In genomic region chr12:21511043-21511665, GRCm38 (mm10) we compare ENCODE assay signal across 10 mouse cellular contexts.
DNase-seq lines count a peak whose midpoint lies in the region; ATAC-seq lines count a peak whose summit lies in the region.
"Had no signal": no experiment of that assay in that cellular context is flagged by ENCODE, and none has a peak within 500 bp of the region (broad histone marks: within the 10 kb centered on the region; RNA-seq: fewer than 3 reads in every experiment).

No protein-coding gene starts in this region.

- 50% methylated on average over 8 of the region's 8 CpGs for WGBS in midbrain, embryonic 16.5 days

- peak; percentile 82 for ATAC-seq in midbrain, embryonic 16.5 days

- no peak overlapping the region for H3K9ac ChIP-seq in midbrain, embryonic 16.5 days (ENCODE audit: low read depth, low read length)

- H3K9me3 ChIP-seq in midbrain, embryonic 16.5 days (replicated peaks; ENCODE audit: control insufficient read depth, low read length, poor library complexity, severe bottlenecking) = no peaks in the 10 kb centered on the region

- DNase-seq in retina, postnatal 1 day = peak; percentile 44
- DNase-seq in retina, embryonic 14.5 days (ENCODE audit: low spot score) = no peak
- peak; percentile 43 to 54 for DNase-seq in layer of hippocampus, postnatal 10 days (ENCODE audit: low spot score in 2 of 2)
- no peak for DNase-seq in spleen, adult 12 weeks (ENCODE audit: low spot score)
- DNase-seq in heart, postnatal 36 days = no peak
- DNase-seq in lung, postnatal 36 days = no peak
- no peak for DNase-seq in Muller cell, postnatal 12 days (ENCODE audit: inconsistent ontology term)
- DNase-seq: kidney, adult 8-10 months; lung, adult 18-20 months had no signal

- peak overlapping the region; percentile 60 for H3K27ac ChIP-seq in midbrain, embryonic 16.5 days (ENCODE audit: low read length)

- no peak overlapping the region for H3K4me2 ChIP-seq in midbrain, embryonic 16.5 days (ENCODE audit: low read length)

- H3K27me3 ChIP-seq in midbrain, embryonic 16.5 days (ENCODE audit: control insufficient read depth, insufficient read depth, low read depth, low read length) = no peaks in the 10 kb centered on the region

- H3K4me3 ChIP-seq in midbrain, embryonic 16.5 days (ENCODE audit: low read depth, low read length) = no peak overlapping the region

- no peaks in the 10 kb centered on the region for H3K36me3 ChIP-seq in midbrain, embryonic 16.5 days (ENCODE audit: control insufficient read depth, insufficient read depth, low read length)

- H3K4me1 ChIP-seq in midbrain, embryonic 16.5 days (ENCODE audit: control insufficient read depth, insufficient read depth, low read length) = peaks cover 9% of the 10 kb centered on the region

- intact Hi-C loops in heart, postnatal 36 days (cut with DNase I) = no loop called here

Comparison
In these comparisons a context has a peak if more than half of its experiments do, and no peak if none do; other contexts are left out.
1. DNase-seq: peak in retina, postnatal 1 day (single experiment) and layer of hippocampus, postnatal 10 days (2 of 2); none in retina, embryonic 14.5 days (single experiment), spleen, adult 12 weeks (single experiment), heart, postnatal 36 days (0 of 2), lung, postnatal 36 days (single experiment) and Muller cell, postnatal 12 days (single experiment).